Mouse (Mus musculus): ENCODE results near the gene Lfng. TPM values are rescaled to one million over a fixed set of nuclear protein-coding genes. Genes with fewer than 3 reads are reported as not detected.

Lfng gene
- polyA plus RNA-seq, 1 experiment = 37.0 TPM

- TF ChIP-seq POLR2A (IDR thresholded peaks at IDR 0.05; ENCODE audit: extremely low read depth, insufficient read depth, low read length) = no peak
- TF ChIP-seq CTCF (IDR thresholded peaks at IDR 0.05; ENCODE audit: extremely low read depth, insufficient read depth, low read length) = no peak
- no peak overlapping the region for H3K4me3 ChIP-seq (ENCODE audit: insufficient read depth, low read length)
- no peak overlapping the region for H3K27ac ChIP-seq (ENCODE audit: insufficient read depth, low read length)
- no peaks in the 10 kb centered on the region for H3K4me1 ChIP-seq (ENCODE audit: control insufficient read depth, insufficient read depth, low read length)
These were observed 4.6 kb upstream of the Lfng start for GRCm38 (mm10) chr5:140602540-140602939.

GRCm38 (mm10) chr5:140604386-140604785 lies 2.7 kb upstream of the Lfng start:
- TF ChIP-seq CTCF (IDR thresholded peaks at IDR 0.05; ENCODE audit: extremely low read depth, insufficient read depth, low read length) (no peak), POLR2A (IDR thresholded peaks at IDR 0.05; ENCODE audit: extremely low read depth, insufficient read depth, low read length) (no peak)
- Histone ChIP-seq H3K27ac (ENCODE audit: insufficient read depth, low read length) (no peak overlapping the region), H3K4me1 (ENCODE audit: control insufficient read depth, insufficient read depth, low read length) (no peaks in the 10 kb centered on the region), H3K4me3 (ENCODE audit: insufficient read depth, low read length) (no peak overlapping the region)

DNA sequence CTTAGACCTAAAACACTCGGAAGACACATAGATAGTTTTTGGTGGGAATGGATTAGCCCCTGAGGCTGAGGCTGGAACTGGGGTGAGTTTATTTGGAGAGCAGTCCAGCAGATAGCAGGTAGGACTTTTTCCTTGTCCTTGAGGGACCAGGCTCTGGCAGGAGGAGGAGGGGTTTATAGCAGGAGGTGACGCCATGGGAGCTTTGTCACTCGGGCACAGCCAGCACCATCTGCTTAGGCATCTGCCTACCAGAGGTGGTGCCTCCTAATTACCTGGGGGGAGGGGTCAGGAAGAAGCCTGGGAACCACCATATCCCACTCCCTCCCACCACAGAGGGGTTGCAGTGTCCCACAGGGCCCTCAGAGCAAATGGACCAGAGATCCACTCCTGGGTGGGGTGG lies 1.9 kb upstream of the Lfng start:
- Histone ChIP-seq H3K4me1 (ENCODE audit: control insufficient read depth, insufficient read depth, low read length) (no peaks in the 10 kb centered on the region), H3K27ac (ENCODE audit: insufficient read depth, low read length) (no peak overlapping the region), H3K4me3 (ENCODE audit: insufficient read depth, low read length) (no peak overlapping the region)
- TF ChIP-seq CTCF (IDR thresholded peaks at IDR 0.05; ENCODE audit: extremely low read depth, insufficient read depth, low read length) = no peak
- no peak for TF ChIP-seq POLR2A (IDR thresholded peaks at IDR 0.05; ENCODE audit: extremely low read depth, insufficient read depth, low read length)

GRCm38 (mm10) chr5:140606386-140606785 lies 734 bp upstream of the Lfng start:
- Histone ChIP-seq H3K4me3 (ENCODE audit: insufficient read depth, low read length) (no peak overlapping the region; the same call in 1 of the 2 replicates), H3K4me1 (ENCODE audit: control insufficient read depth, insufficient read depth, low read length) (no peaks in the 10 kb centered on the region), H3K27ac (ENCODE audit: insufficient read depth, low read length) (no peak overlapping the region)
- no peak for TF ChIP-seq CTCF (IDR thresholded peaks at IDR 0.05; ENCODE audit: extremely low read depth, insufficient read depth, low read length)

DNA sequence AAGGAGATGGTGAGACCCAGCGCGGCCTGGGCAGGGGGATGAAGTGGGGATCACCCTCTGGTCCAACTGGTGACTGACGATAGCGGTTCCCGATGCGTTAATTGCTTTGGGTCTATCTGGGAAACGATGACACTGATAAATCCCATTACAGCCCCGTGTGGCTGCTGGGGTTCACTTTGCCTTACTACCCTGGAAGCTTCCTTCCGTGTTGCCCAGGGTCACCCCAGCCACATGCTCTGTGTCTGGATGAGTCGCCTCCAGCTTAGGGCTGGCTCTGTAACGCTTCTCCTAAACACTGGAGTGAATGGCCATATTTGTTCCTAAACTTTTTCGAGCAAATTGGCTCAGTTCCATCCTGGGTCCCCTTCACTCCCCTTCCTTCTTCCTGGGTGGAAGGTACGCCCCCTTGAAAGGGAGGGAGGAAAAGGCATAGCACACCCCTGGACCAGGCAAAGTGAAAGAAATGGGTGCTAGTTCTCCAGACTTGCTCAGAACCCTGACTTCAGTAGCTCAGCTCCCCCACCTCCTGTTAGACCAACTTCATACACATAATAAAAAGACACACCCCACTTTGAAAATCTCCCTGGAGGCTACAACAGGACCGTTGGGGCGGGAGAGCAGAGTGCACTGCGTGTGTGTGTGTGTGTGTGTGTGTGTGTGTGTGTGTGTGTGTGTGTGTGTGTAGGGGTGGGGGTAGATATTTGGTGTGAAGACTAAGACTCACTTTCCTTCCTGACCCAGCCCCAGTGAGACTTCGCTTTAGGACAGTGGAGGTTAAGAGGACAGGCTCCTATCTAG lies 915 bp downstream of the Lfng start:
- H3K27ac ChIP-seq (ENCODE audit: insufficient read depth, low read length) = peak overlapping the region; percentile 75
- H3K4me3 ChIP-seq (ENCODE audit: insufficient read depth, low read length) = peak overlapping the region; percentile 48
- no peaks in the 10 kb centered on the region for H3K4me1 ChIP-seq (ENCODE audit: control insufficient read depth, insufficient read depth, low read length)
- TF ChIP-seq POLR2A (IDR thresholded peaks at IDR 0.05; ENCODE audit: extremely low read depth, insufficient read depth, low read length) (no peak), CTCF (IDR thresholded peaks at IDR 0.05; ENCODE audit: extremely low read depth, insufficient read depth, low read length) (no peak)

- TF ChIP-seq POLR2A (IDR thresholded peaks at IDR 0.05; ENCODE audit: extremely low read depth, insufficient read depth, low read length) (no peak), CTCF (IDR thresholded peaks at IDR 0.05; ENCODE audit: extremely low read depth, insufficient read depth, low read length) (no peak)
- Histone ChIP-seq H3K4me3 (ENCODE audit: insufficient read depth, low read length) (peak overlapping the region; percentile 48), H3K4me1 (ENCODE audit: control insufficient read depth, insufficient read depth, low read length) (no peaks in the 10 kb centered on the region), H3K27ac (ENCODE audit: insufficient read depth, low read length) (peak overlapping the region; percentile 75)
These were observed 1.5 kb downstream of the Lfng start for GRCm38 (mm10) chr5:140608634-140609015.

GRCm38 (mm10) chr5:140609511-140610272 lies 2.6 kb downstream of the Lfng start:
- Histone ChIP-seq H3K4me3 (ENCODE audit: insufficient read depth, low read length) (peak overlapping the region; percentile 48), H3K27ac (ENCODE audit: insufficient read depth, low read length) (peak overlapping the region; percentile 83), H3K4me1 (ENCODE audit: control insufficient read depth, insufficient read depth, low read length) (no peaks in the 10 kb centered on the region)
- no peak for TF ChIP-seq POLR2A (IDR thresholded peaks at IDR 0.05; ENCODE audit: extremely low read depth, insufficient read depth, low read length)
- no peak for TF ChIP-seq CTCF (IDR thresholded peaks at IDR 0.05; ENCODE audit: extremely low read depth, insufficient read depth, low read length)

DNA sequence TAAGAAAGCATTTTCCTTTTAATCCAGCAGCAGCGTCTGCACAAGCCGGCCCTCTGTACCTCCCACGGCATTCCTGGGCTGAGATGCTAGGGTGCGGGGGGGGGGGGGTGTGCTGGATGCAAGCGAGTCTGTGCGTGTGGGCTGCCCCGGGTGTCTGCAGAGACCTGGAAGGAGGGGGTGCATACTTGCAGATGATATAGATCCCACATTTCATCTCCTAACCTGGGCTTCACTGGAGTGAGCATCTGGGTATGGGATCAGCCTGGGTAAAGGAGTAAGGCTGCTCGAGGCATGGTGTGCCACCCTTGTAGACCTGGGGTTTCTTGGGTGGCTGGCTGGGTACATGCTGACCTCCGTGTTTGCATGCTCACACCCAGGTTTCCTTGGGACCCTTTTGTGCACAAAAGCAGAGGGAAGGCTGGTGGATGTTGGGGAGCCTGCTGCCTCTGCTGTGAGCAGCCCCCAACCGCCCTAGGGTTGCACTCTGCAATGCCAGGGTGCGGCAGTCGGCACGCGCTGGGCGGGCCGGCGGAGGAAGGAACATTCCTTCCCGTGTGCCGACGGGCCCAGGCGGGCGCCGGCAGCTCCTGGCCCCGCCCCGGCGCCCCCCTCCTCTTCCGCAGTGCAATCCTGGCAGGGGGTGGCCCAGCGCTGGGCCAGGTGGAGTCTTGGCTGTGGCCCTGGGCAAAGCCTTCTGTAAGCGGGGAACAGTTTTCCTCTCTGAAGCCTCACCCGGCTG lies 3.3 kb downstream of the Lfng start:
- no peaks in the 10 kb centered on the region for H3K4me1 ChIP-seq (ENCODE audit: control insufficient read depth, insufficient read depth, low read length)
- H3K4me3 ChIP-seq (ENCODE audit: insufficient read depth, low read length) = peak overlapping the region; percentile 48
- TF ChIP-seq POLR2A (IDR thresholded peaks at IDR 0.05; ENCODE audit: extremely low read depth, insufficient read depth, low read length) = 0 out of 2 replicates have a peak, but pooled peaks have one; percentile 5
- no peak for TF ChIP-seq CTCF (IDR thresholded peaks at IDR 0.05; ENCODE audit: extremely low read depth, insufficient read depth, low read length)
- H3K27ac ChIP-seq (ENCODE audit: insufficient read depth, low read length) = peak overlapping the region; percentile 83

- H3K4me3 ChIP-seq (ENCODE audit: insufficient read depth, low read length) = no peak overlapping the region; the same call in 1 of the 2 replicates
- H3K4me1 ChIP-seq (ENCODE audit: control insufficient read depth, insufficient read depth, low read length) = no peaks in the 10 kb centered on the region
- peak overlapping the region; percentile 83 for H3K27ac ChIP-seq (ENCODE audit: insufficient read depth, low read length)
- TF ChIP-seq CTCF (IDR thresholded peaks at IDR 0.05; ENCODE audit: extremely low read depth, insufficient read depth, low read length) (no peak), POLR2A (IDR thresholded peaks at IDR 0.05; ENCODE audit: extremely low read depth, insufficient read depth, low read length) (no peak)
These were observed 4.0 kb downstream of the Lfng start for GRCm38 (mm10) chr5:140611021-140611583.

All from cortical plate, adult 2 months (tissue).